Comparison of ENCODE assay signal across 28 mouse cellular contexts in genomic region chr3:129434056-129434455, GRCm38 (mm10).
DNase-seq lines count a peak whose midpoint lies in the region; ATAC-seq lines count a peak whose summit lies in the region.
"Had no signal": no experiment of that assay in that cellular context is flagged by ENCODE, and none has a peak within 500 bp of the region (broad histone marks: within the 10 kb centered on the region; RNA-seq: fewer than 3 reads in every experiment).

No protein-coding gene starts in this region.

- H3K27ac ChIP-seq in kidney, embryonic 16.5 days (ENCODE audit: low read length): no peak overlapping the region
- H3K27ac ChIP-seq: embryonic facial prominence, embryonic 12.5 days; forebrain, embryonic 10.5 days; forebrain, embryonic 15.5 days; heart, adult 2 months; layer of hippocampus, adult 2 months; left cerebral cortex, adult 2 months; limb, embryonic 13.5 days; midbrain, embryonic 12.5 days had no signal

- H3K4me2 ChIP-seq in kidney, embryonic 16.5 days (replicated peaks; ENCODE audit: low read depth, low read length): no peak overlapping the region
- H3K4me2 ChIP-seq: embryonic facial prominence, embryonic 12.5 days; forebrain, embryonic 15.5 days; limb, embryonic 13.5 days; liver, embryonic 11.5 days; midbrain, embryonic 12.5 days had no signal

- H3K9ac ChIP-seq in kidney, embryonic 16.5 days (replicated peaks; ENCODE audit: low read length): no peak overlapping the region
- H3K9ac ChIP-seq: embryonic facial prominence, embryonic 12.5 days; forebrain, embryonic 15.5 days; limb, embryonic 13.5 days; midbrain, embryonic 12.5 days had no signal

- 73% methylated on average over 11 of the region's 11 CpGs for WGBS in kidney, embryonic 16.5 days

- DNase-seq in cerebellum, adult 9-11 months: no peak
- peak; percentile 16 to 23 for DNase-seq in kidney, postnatal 4 days
- DNase-seq in lung, postnatal 36 days: peak; percentile 9
- DNase-seq in lung, postnatal 4 days: no peak
- DNase-seq in spleen, postnatal 4 days (ENCODE audit: low spot score in 2 of 2): no peak
- DNase-seq: adrenal gland, adult 8-10 months; cerebellum, adult 8-10 months; cerebellum, postnatal 36 days; embryo, embryonic 11 days; gastrocnemius, postnatal 36 days; heart, adult 2 months; kidney, adult 9 months; kidney, postnatal 25 days; lung, adult 18-20 months; thymus, postnatal 14 days had no signal

- ATAC-seq in cerebellum, adult (ENCODE audit: insufficient number of reproducible peaks, low FRiP score, low TSS enrichment): 0 out of 2 replicates have a peak, but pooled peaks have one; percentile 15
- no peak for ATAC-seq in kidney, embryonic 16.5 days (ENCODE audit: low FRiP score, low TSS enrichment)
- ATAC-seq in megakaryocyte progenitor cell, adult 5-6 weeks (replicated peaks; ENCODE audit: poor library complexity): 0 out of 2 replicates have a peak, but pooled peaks have one; percentile 34
- ATAC-seq: activated CD4-positive, CD25-positive, alpha-beta regulatory T cell, adult 4 months; forebrain, embryonic 15.5 days; hindbrain, embryonic 16.5 days had no signal

- peaks cover 3% of the 10 kb centered on the region; the same call in 1 of the 2 replicates for H3K4me1 ChIP-seq in kidney, embryonic 16.5 days (ENCODE audit: insufficient read depth, low read length)
- H3K4me1 ChIP-seq: embryonic facial prominence, embryonic 12.5 days; forebrain, embryonic 10.5 days; limb, embryonic 13.5 days had no signal

- no peaks in the 10 kb centered on the region for H3K36me3 ChIP-seq in kidney, embryonic 16.5 days (ENCODE audit: insufficient read depth, low read length)
- H3K36me3 ChIP-seq: embryonic facial prominence, embryonic 12.5 days; forebrain, embryonic 10.5 days; forebrain, embryonic 15.5 days; limb, embryonic 13.5 days; midbrain, embryonic 12.5 days had no signal

- H3K9me3 ChIP-seq in kidney, embryonic 16.5 days (ENCODE audit: low read length): peaks cover 4% of the 10 kb centered on the region; the same call in 1 of the 2 replicates
- H3K9me3 ChIP-seq: embryonic facial prominence, embryonic 12.5 days; forebrain, embryonic 10.5 days; forebrain, embryonic 15.5 days had no signal

- H3K4me3 ChIP-seq in kidney, embryonic 16.5 days (ENCODE audit: low read length): no peak overlapping the region
- H3K4me3 ChIP-seq: embryonic facial prominence, embryonic 12.5 days; forebrain, embryonic 10.5 days; forebrain, embryonic 15.5 days; heart, adult 2 months; layer of hippocampus, adult 2 months; left cerebral cortex, adult 2 months; limb, embryonic 13.5 days; midbrain, embryonic 12.5 days had no signal

- H3K27me3 ChIP-seq in kidney, embryonic 16.5 days (ENCODE audit: insufficient read depth, low read length): no peaks in the 10 kb centered on the region
- H3K27me3 ChIP-seq: embryonic facial prominence, embryonic 12.5 days; forebrain, embryonic 15.5 days; limb, embryonic 13.5 days; midbrain, embryonic 12.5 days had no signal

Comparison
In these comparisons a context has a peak if more than half of its experiments do, and no peak if none do; other contexts are left out.
1. DNase-seq: peak in kidney, postnatal 4 days (2 of 2) and lung, postnatal 36 days (single experiment); none in cerebellum, adult 9-11 months (single experiment), lung, postnatal 4 days (0 of 2) and spleen, postnatal 4 days (0 of 2).